Mouse (Mus musculus): Measurements from ENCODE around the gene Maml3. TPM values are rescaled to one million over a fixed set of nuclear protein-coding genes. Genes with fewer than 3 reads are reported as not detected.

Gene Maml3
- polyA plus RNA-seq, 1 experiment from 2014 or later: 5.0 TPM

DNA sequence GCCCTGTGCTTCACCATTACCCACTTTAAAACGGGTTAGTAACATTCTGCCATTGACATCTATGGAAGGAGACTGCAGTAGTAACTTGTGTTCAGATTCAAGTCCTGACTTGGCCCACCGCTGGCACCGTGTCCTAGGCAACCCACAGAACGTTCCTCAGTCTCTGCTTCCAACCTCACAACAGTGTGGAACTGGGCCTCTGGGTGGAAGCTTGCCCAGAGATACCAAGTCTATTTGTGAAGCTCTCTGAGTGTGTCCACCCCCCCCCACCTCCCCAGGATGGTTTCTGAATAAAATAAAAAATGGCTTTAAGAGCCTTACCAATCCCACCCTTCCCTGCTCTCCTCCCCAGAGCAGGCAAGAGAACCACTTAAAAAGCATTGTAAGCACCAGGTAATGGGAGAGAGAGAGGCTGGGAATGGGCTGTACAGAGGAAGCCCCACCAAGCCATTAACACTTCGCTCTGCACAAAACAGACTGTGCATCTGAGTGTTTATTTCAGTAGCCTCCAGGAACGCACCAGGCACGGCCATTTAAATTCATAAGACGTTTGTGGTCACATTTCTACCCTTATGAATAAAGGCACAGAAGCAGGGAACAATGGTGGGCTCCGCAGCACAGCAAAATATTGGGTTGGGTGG, 141.6 kb downstream of the Maml3 start:
- Histone ChIP-seq H3K9ac (replicated peaks; ENCODE audit: low read depth, low read length) (peak overlapping the region; percentile 27; the same call in 1 of the 2 replicates), H3K4me2 (ENCODE audit: low read length) (peak overlapping the region; percentile 31), H3K9me3 (ENCODE audit: control insufficient read depth, low read length) (no peaks in the 10 kb centered on the region), H3K4me1 (replicated peaks; ENCODE audit: control insufficient read depth, insufficient read depth, low read length) (peaks cover 24% of the 10 kb centered on the region), H3K27me3 (replicated peaks; ENCODE audit: control insufficient read depth, insufficient read depth, low read length) (no peaks in the 10 kb centered on the region), H3K36me3 (ENCODE audit: control insufficient read depth, insufficient read depth) (no peaks in the 10 kb centered on the region), H3K4me3 (replicated peaks; ENCODE audit: low read length) (no peak overlapping the region), H3K27ac (ENCODE audit: low read length) (peak overlapping the region; percentile 78)
- 44% methylated on average over 9 of the region's 9 CpGs for WGBS
- ATAC-seq: peak; percentile 39

- Histone ChIP-seq H3K9me3 (ENCODE audit: control insufficient read depth, low read length) (no peaks in the 10 kb centered on the region), H3K4me3 (replicated peaks; ENCODE audit: low read length) (no peak overlapping the region), H3K4me2 (ENCODE audit: low read length) (no peak overlapping the region), H3K36me3 (ENCODE audit: control insufficient read depth, insufficient read depth) (no peaks in the 10 kb centered on the region), H3K9ac (replicated peaks; ENCODE audit: low read depth, low read length) (no peak overlapping the region), H3K4me1 (replicated peaks; ENCODE audit: control insufficient read depth, insufficient read depth, low read length) (peaks cover 9% of the 10 kb centered on the region), H3K27me3 (replicated peaks; ENCODE audit: control insufficient read depth, insufficient read depth, low read length) (no peaks in the 10 kb centered on the region), H3K27ac (ENCODE audit: low read length) (no peak overlapping the region)
- 72% methylated on average over 2 of the region's 2 CpGs for WGBS
- no peak for ATAC-seq
Measured at GRCm38 (mm10) chr3:51958751-51959150, 146.1 kb downstream of the Maml3 start.

DNA sequence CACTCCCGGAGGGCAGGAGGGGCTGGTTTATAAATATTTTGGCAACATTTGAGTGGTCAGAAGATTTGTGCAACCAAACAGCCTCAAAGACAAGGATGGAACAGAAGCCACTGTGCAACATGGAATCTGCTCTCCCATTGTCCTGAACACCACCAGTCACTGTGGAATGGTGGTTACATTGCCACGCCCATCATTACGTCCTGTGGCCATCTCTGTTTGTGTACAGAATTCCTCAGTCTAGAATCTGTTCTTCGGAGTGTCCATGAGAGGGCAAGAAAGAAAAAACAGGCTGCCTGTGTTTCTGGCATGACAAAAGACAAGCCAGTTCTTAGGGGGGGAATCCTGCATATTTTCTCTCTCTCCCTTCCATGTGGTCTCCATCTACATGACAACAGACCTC, 150.4 kb downstream of the Maml3 start:
- 80% methylated on average over 4 of the region's 4 CpGs for WGBS
- ATAC-seq: no peak
- Histone ChIP-seq H3K27ac (ENCODE audit: low read length) (no peak overlapping the region), H3K4me2 (ENCODE audit: low read length) (no peak overlapping the region), H3K4me3 (replicated peaks; ENCODE audit: low read length) (no peak overlapping the region), H3K27me3 (replicated peaks; ENCODE audit: control insufficient read depth, insufficient read depth, low read length) (no peaks in the 10 kb centered on the region), H3K9ac (replicated peaks; ENCODE audit: low read depth, low read length) (no peak overlapping the region), H3K9me3 (ENCODE audit: control insufficient read depth, low read length) (no peaks in the 10 kb centered on the region), H3K4me1 (replicated peaks; ENCODE audit: control insufficient read depth, insufficient read depth, low read length) (no peaks in the 10 kb centered on the region), H3K36me3 (ENCODE audit: control insufficient read depth, insufficient read depth) (no peaks in the 10 kb centered on the region)

GRCm38 (mm10) chr3:51953927-51954326, 150.9 kb downstream of the Maml3 start:
- Histone ChIP-seq H3K4me1 (replicated peaks; ENCODE audit: control insufficient read depth, insufficient read depth, low read length) (no peaks in the 10 kb centered on the region), H3K9me3 (ENCODE audit: control insufficient read depth, low read length) (no peaks in the 10 kb centered on the region), H3K36me3 (ENCODE audit: control insufficient read depth, insufficient read depth) (no peaks in the 10 kb centered on the region), H3K27me3 (replicated peaks; ENCODE audit: control insufficient read depth, insufficient read depth, low read length) (no peaks in the 10 kb centered on the region), H3K4me2 (ENCODE audit: low read length) (no peak overlapping the region), H3K9ac (replicated peaks; ENCODE audit: low read depth, low read length) (no peak overlapping the region), H3K27ac (ENCODE audit: low read length) (no peak overlapping the region), H3K4me3 (replicated peaks; ENCODE audit: low read length) (no peak overlapping the region)
- no peak for ATAC-seq
- WGBS: 77% methylated on average over 11 of the region's 11 CpGs

DNA sequence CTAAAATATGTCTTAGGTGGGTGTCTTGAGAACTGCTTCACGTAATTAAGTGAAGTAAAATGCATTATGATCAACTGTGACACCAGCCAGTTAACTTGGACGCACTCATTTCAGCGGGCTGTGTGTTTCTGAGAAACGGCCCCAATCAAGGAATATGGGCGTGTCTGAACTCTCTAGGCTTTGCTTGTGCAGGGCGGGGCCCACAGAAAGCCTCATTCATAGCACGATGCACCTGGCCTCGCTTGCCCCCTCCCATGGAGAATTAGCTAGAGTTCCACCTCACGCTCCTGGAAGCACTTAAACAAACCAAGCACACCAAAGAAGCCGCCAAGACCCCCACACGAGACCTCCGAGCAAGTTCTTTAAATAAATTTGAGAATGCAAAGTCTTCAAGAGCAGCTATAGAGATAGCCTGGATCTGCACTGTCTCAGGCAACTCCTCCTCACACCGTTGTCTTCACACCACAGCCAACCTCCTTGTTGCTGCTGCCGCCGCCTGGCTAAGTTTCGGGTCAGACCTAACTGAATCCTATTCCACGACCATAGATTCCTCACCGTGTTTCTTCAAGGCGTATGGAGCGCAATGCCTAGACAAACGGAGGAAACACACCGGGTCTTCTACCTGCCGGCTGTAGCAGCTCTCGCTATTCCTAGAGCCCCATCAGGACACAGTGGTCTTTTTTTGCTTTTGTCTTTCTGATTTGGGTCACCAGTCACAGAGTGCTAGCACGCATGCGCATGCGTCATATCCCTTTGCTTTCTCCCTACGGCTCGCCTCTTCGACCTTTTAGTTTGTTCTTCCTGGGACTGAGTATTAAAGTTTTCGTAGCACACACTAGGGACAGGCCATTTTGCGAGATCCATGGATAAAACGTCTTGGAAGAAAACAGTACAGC, 151.9 kb downstream of the Maml3 start:
- ATAC-seq: peak; percentile 24; the same call in 1 of the 2 replicates

GRCm38 (mm10) chr3:51952267-51952666, 152.6 kb downstream of the Maml3 start:
- 84% methylated on average over 9 of the region's 9 CpGs for WGBS
- no peak for ATAC-seq
- Histone ChIP-seq H3K9ac (replicated peaks; ENCODE audit: low read depth, low read length) (no peak overlapping the region), H3K9me3 (ENCODE audit: control insufficient read depth, low read length) (no peaks in the 10 kb centered on the region), H3K4me1 (replicated peaks; ENCODE audit: control insufficient read depth, insufficient read depth, low read length) (no peaks in the 10 kb centered on the region), H3K27ac (ENCODE audit: low read length) (no peak overlapping the region), H3K36me3 (ENCODE audit: control insufficient read depth, insufficient read depth) (no peaks in the 10 kb centered on the region), H3K4me3 (replicated peaks; ENCODE audit: low read length) (no peak overlapping the region), H3K4me2 (ENCODE audit: low read length) (no peak overlapping the region), H3K27me3 (replicated peaks; ENCODE audit: control insufficient read depth, insufficient read depth, low read length) (no peaks in the 10 kb centered on the region)

More for the DNA sequence above, 151.9 kb downstream of the Maml3 start:
- H3K27ac ChIP-seq (ENCODE audit: low read length): no peak overlapping the region
- 67% methylated on average over 33 of the region's 33 CpGs for WGBS
- H3K4me3 ChIP-seq (replicated peaks; ENCODE audit: low read length): 0 out of 2 replicates have a peak overlapping the region, but pooled peaks have one; percentile 1
- no peak overlapping the region for H3K9ac ChIP-seq (replicated peaks; ENCODE audit: low read depth, low read length)
- H3K36me3 ChIP-seq (ENCODE audit: control insufficient read depth, insufficient read depth): no peaks in the 10 kb centered on the region
- no peaks in the 10 kb centered on the region for H3K9me3 ChIP-seq (ENCODE audit: control insufficient read depth, low read length)
- no peak overlapping the region for H3K4me2 ChIP-seq (ENCODE audit: low read length)
- H3K4me1 ChIP-seq (replicated peaks; ENCODE audit: control insufficient read depth, insufficient read depth, low read length): no peaks in the 10 kb centered on the region
- no peaks in the 10 kb centered on the region for H3K27me3 ChIP-seq (replicated peaks; ENCODE audit: control insufficient read depth, insufficient read depth, low read length)

DNA sequence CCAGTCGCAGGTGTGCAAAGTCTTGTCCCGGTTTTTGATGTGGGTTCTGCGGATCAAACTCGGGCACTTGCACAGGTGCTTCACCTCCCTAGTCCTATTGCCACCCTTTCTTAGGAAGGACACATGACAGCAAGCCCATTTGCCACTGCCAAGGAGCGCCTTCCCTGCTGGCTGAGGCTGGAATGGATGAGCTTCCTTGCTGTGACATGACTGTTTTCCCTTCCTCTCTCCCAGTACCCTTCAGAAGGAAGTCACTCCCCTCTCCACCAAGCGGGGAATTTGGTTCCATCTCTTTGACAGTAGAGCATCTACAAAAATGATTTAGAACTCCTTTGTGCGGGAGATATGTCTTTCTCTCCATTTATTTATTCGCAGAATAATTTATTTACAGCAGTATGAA, 155.2 kb downstream of the Maml3 start:
- no peak overlapping the region for H3K4me2 ChIP-seq (ENCODE audit: low read length)
- no peaks in the 10 kb centered on the region for H3K36me3 ChIP-seq (ENCODE audit: control insufficient read depth, insufficient read depth)
- no peaks in the 10 kb centered on the region for H3K9me3 ChIP-seq (ENCODE audit: control insufficient read depth, low read length)
- H3K4me3 ChIP-seq (replicated peaks; ENCODE audit: low read length): no peak overlapping the region
- H3K27me3 ChIP-seq (replicated peaks; ENCODE audit: control insufficient read depth, insufficient read depth, low read length): no peaks in the 10 kb centered on the region
- no peak overlapping the region for H3K9ac ChIP-seq (replicated peaks; ENCODE audit: low read depth, low read length)
- H3K27ac ChIP-seq (ENCODE audit: low read length): no peak overlapping the region
- no peak for ATAC-seq
- H3K4me1 ChIP-seq (replicated peaks; ENCODE audit: control insufficient read depth, insufficient read depth, low read length): no peaks in the 10 kb centered on the region
- WGBS: 97% methylated on average over 8 of the region's 8 CpGs

DNA sequence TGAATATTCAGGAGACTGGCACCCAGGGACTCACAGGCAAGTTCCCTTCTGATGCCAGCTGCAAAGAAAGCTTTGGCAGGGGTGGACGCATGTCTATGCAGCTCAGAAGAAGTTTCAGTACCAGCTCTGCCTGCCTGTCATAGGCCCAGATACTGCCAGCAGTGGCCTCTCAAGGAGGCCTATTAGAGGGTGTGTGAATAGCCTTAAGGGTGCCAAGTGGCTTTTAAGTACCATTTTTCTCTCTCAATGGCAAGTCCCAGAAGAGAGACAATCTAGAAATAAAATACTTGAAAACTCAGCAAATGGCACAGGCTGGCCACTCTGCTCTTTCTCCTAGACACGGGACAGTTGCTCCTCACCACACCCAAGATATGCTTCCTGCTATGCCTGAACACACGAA, 157.7 kb downstream of the Maml3 start:
- Histone ChIP-seq H3K27ac (ENCODE audit: low read length) (no peak overlapping the region), H3K27me3 (replicated peaks; ENCODE audit: control insufficient read depth, insufficient read depth, low read length) (no peaks in the 10 kb centered on the region), H3K9ac (replicated peaks; ENCODE audit: low read depth, low read length) (no peak overlapping the region), H3K4me1 (replicated peaks; ENCODE audit: control insufficient read depth, insufficient read depth, low read length) (no peaks in the 10 kb centered on the region), H3K36me3 (ENCODE audit: control insufficient read depth, insufficient read depth) (no peaks in the 10 kb centered on the region), H3K9me3 (ENCODE audit: control insufficient read depth, low read length) (no peaks in the 10 kb centered on the region), H3K4me3 (replicated peaks; ENCODE audit: low read length) (no peak overlapping the region), H3K4me2 (ENCODE audit: low read length) (no peak overlapping the region)
- ATAC-seq: no peak
- WGBS: 54% methylated on average over 3 of the region's 3 CpGs

DNA sequence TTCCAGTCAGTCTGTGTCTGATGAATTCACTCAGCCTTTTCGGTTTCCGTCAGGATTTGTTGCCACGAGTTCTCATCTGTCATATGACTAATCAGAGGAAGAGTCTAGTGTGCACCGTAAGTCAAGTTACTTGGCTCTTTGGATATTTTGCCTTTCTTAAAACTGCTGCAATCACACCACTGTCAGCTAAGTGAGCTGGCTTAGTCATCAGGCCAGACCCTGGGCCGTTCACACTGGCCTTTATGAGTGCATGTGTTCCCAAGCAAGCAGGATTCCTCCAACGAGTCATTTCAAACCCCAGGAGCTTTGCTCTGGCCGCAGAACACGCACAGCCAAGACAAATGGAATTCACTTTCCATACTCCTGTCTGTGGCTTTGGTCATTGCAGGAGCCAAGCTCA, 161.2 kb downstream of the Maml3 start:
- Histone ChIP-seq H3K9me3 (ENCODE audit: control insufficient read depth, low read length) (no peaks in the 10 kb centered on the region), H3K9ac (replicated peaks; ENCODE audit: low read depth, low read length) (no peak overlapping the region), H3K27ac (ENCODE audit: low read length) (no peak overlapping the region), H3K4me1 (replicated peaks; ENCODE audit: control insufficient read depth, insufficient read depth, low read length) (no peaks in the 10 kb centered on the region), H3K27me3 (replicated peaks; ENCODE audit: control insufficient read depth, insufficient read depth, low read length) (no peaks in the 10 kb centered on the region), H3K36me3 (ENCODE audit: control insufficient read depth, insufficient read depth) (no peaks in the 10 kb centered on the region), H3K4me2 (ENCODE audit: low read length) (no peak overlapping the region), H3K4me3 (replicated peaks; ENCODE audit: low read length) (no peak overlapping the region)
- no peak for ATAC-seq
- WGBS: 84% methylated on average over 8 of the region's 8 CpGs
